Mouse (Mus musculus) urinary bladder, postnatal 36 days (tissue): ENCODE results near the gene Nfia.
A peak's percentile ranks its signal among the peaks of the same experiment; 100 is the strongest.

ENCODE experiments used
- DNase-seq, 2 experiments: peaks; one replicate each; pipeline ENCODE4 v3.0.0; 2022; ENCODE audit warnings: low spot score in 2 of 2, mixed read lengths in 1 of 2

Nfia gene

DNA sequence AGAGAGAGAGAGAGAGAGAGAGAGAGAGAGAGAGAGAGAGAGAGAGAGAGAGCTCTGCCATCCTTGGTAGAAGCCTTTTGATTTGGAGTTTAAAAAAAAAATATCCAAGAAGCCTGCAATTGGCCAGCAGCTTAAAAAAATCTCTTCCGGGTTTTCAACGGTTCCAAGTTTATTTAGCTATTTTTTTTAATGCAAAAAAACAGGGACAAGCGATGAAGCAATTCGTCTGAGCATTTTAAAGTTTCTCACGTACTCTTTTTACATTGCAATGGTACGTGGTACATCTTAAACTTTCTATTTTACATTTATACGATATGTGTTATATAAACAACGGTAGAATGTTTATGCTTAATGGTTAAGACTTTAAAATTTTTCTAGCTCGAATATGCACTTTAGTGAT lies at the start of gene Nfia:
Nfia (plus strand) TSS at position 94 of the 400 bp plus-strand sequence.
- DNase-seq: no peak

DNA sequence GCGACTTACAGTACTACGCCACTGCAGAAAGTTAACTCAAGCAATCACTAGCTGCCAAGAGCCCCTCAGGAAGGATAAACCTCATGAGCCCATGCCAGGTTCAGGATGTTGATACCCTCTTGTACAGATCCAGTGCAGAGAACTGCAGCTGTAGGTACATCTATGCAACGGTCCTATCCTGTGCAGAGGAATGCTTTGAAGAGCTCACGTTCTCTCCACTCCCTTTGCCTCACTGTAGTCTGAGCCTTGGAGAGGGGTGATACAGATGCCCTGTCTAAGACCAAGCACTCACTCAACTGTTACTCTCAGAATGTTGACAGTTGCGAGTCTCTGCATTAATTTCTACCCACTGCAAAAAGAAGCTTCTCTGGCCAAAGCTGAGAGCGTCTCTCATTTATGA lies 49.2 kb upstream of the Nfia start:
- no peak for DNase-seq

DNA sequence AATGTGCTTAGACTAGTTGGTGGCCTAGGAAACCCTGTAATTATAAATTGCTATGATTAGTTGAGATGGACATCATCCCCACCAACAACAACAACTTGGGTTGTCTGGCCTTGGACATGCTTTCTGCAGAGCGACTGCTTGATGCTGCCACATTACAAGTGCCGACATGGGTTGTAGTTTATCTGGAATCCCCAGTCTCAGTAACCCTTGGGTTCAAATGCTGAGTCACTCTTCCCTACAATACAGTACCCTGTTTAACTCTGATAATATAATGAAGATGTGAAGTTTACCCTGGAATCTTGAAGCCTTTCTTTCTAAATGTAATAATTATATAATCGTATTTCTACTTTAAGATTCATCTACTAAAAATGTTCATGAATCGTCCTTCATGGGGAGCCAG lies 44.0 kb upstream of the Nfia start:
- DNase-seq: no peak

DNA sequence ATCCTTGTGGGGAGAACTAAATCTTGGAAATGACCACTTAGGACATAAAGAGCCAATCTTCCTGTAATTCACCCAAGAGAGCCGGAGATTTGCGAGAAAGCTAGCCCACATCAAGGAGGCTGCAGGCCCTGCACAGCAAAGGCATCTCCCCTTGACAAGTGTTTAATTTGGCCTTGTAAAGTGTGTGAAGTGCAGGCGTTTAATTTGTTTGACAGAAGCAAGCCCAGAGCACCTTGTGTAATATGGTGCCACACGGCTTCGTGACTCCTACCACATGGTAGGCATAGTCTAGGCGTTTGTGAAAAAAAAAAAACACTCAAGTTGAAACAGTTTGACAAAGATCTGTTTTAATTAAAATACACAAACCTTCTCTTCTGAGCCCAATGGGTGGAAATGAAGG lies 42.5 kb upstream of the Nfia start:
- no peak for DNase-seq

DNA sequence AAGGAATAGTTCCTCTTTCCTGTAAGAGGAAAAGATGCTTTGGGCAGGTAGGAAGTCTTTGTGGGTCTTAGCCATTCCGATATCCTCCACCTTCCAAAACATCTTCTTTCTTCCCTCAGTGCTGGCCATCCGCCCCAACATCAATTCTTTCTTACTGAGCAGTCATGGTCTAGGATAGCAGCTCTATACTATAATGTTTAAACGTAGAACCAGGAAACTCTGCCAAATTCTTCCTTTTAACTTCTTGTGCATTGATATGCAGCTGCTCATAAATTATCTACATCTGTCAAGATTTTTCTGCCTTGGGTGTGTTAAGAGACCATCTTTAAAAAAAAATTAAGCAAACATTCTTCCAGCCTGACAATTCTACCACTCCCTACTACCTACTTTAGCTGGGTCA lies 42.1 kb upstream of the Nfia start:
- no peak for DNase-seq

DNA sequence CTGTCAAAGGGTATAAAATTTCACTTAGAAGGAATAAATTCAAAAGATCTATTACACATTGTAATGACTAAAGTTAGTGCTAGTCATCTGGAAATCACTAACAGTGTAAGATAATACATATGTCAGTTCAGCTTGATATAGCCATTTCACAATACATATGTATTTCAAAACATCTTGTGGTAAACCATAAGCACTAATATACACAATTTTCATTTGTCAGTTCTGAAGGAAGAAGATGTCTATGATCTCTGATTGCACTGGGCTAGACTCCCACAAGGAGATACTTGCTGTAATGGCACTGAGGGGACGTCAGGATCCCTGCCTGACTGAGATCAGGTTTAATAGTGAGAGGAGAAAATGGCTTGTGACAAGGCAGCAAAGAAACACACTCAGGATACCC lies 39.1 kb upstream of the Nfia start:
- DNase-seq: no peak

DNA sequence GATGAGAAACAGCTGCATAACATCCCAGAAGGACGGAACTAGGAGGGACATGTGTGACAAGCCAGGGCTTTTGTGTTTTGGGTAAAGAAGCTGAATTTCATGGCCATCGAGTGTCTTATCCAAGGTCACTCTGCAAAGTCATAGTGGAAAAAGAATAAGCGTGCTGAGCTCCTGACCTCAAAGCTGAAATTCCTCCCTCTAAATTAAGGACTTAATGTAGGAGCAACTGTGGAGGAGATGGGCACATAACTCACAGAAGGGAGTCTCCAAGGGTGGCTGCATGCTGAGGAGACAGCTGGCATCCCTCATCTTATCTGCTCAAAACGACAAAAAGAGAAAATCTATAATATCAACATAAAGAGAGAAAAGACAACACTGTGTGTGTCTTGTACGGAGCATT lies 28.6 kb upstream of the Nfia start:
- DNase-seq: no peak

DNA sequence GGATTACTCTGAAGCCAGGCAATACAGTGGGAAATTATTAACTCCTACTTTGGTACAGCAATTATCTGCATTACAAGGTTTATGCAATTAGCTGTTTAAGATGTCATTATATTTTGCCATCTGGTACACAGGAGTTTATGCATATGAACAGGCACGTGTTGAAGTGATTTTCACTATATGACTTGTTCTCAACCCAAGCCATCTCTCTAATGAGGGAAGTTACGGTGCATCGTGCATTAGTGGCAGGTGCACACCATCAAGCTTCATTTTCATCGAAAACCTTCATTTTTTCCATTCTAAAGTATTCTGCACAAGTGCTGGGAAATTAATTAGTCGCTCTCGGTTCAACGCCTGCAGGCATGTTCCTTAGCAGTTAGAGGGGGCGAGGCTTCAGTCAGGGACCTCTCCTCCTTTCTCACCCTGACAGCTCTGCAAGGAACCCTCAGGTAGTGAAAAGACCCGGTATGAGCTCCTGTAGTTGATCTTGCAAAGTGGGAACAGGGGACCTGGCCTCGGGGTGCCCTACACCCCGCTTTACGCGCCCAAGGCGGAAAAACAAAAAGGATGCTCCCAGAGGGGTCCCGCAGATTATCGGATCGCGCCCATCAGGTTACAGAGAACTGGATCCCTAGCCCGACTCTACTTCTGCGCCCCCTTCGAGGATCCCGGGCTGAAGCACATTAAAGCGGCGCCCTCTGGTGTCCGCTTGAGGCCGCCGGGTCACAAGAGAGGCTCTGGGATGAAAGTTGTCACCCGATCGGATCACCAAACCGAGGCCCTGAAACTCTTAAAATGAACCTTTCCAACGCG lies 27.0 kb upstream of the Nfia start:
- peak; percentile 66 to 75 for DNase-seq

DNA sequence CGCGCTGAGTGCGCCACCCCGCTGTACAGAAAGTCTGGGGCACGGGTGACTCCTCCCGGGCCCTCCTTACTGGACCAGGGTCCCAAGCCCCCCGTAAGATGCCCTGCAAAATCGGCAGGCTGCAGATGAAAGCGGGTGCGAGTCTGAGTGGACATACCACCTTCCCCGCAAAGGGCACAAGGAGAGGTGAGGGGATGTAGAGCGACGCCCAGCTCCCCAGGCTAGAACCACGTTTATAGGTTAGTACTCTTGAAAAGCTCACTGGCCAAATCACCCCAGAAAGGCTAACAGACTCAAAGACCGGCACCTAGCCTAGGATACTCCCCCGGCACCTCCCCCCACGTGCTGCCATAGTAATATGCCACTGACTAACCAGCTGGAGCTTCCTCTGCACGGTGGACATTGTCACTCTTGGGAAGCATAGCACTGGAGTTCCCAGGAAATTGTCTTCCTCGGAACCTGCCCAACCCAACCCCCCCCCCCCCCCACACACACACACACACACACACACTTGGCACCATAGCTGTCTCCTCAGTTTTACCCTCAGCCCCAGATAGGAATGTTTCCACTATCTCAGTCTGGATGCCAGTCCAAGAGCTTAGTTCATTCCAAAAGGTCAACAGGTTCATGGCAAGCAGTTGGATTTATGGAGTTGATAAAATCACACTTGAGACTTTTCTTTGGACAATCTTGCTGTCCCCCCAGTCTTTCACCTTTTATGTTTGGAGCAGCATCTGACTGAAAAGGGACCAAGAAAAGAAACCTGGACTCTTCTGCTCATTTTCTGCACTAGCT lies 26.2 kb upstream of the Nfia start:
- DNase-seq: no peak

DNA sequence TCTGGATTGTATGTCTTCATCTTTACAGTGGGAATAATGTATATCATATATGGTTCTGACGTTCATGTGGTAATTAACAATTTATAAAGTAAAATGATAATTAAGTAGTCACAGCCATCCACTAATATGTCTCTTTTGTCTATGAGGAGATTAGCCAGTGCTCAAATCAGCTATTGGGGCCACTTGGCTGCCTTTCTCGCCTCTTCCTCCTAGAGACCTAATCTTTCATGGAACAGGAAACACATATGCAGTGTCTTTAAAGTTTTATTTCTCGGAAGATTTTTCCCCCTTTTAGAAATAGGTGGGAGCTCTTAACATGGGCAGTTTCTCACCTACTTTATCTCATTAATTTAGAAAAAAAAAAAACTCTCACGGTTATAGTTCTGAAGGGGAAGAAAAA lies 22.1 kb upstream of the Nfia start:
- DNase-seq: no peak

DNA sequence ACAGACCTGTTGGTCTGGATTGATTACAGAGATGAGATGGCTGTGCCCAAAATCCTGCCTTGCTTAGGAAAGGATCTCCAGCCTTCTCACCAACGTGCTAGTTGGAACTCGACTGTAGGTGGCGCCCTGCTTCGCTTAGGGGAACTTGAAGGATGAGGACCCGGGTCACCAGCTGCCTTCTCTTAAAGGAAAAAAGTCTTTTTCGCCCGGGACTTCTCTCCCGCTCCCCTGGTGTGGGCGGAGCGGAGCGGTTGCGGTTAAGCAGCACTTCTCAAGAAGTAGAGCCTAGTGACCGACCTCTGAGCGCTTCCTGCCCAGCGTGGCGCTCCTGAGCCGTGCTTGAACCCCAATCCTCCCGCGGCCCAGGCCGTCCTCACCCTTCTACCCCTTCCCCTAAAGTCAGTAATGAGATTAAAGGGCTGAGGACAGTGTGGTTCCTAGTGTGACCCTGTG lies 21.5 kb upstream of the Nfia start:
- DNase-seq: peak; percentile 88 to 92

DNA sequence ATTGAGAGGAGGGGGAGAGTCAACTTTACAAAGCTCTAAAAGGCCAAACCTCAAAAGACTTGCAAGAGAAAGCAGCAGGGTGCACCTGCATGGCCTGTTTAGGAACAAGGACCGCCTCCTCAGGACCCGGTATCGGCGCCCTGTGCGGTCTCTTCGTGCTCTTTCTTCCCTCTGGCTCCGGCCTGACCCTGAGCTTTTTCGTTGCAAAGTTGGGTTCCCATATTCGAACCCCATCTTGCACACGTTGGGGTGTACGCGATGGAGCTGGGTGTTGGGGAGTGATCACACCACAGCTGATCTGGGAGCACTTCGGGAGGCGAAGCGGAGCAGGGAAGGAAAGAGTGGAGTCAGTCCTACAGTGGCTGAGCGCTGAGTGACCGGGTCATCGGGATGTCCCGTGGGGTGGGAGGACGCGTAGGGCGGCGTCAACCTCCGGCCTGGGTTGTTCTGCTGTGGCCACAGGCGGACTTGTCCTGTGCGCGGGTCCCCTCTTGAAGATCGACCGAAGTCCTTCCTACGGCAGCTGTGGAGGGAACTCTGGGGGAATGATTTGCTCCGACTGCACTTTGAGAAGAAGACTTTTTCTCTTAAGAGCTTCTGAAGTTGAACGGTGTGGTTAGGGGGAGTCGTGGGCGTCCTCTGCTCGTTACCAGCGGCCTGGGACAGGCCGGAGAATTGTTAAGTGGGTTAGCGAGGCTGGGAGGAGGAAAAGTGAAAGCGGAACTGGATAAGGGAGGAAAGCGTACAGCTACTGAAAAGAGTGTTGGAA lies 20.9 kb upstream of the Nfia start:
- peak; percentile 60 to 72 for DNase-seq

DNA sequence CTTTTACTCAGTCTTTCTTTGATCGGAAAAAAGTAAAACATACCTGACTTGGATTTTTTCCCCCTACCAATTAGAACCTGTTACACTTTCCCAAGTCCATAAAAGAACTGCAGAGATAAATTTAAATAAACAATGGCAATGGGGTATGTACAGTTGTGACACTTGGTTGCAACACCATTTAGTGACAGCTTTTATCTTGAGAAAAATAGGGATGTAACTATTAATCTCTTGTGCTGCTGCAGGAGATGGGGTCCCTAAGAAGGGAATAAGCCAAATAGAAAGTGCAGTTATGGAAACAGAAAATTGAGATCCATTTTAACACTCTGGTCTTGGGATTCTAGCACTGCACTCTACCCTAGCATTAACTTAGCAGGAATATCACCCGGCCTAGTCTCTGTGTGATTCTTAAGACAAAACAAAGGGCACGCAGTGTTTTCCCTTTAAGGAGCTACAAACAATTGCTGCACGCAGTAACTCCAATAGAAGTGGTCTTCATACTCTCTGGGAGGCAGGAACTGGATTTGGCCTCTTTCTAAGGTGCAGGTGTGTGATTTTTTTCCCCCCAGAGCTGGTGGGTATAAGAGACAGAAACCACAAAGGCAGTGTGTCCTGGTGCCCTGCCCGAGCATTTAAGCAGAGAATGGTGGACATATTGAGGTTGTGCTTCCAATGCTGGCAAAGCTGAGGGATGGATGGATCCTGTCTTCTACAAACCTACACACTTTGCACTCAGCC lies 20.1 kb upstream of the Nfia start:
- DNase-seq: no peak

DNA sequence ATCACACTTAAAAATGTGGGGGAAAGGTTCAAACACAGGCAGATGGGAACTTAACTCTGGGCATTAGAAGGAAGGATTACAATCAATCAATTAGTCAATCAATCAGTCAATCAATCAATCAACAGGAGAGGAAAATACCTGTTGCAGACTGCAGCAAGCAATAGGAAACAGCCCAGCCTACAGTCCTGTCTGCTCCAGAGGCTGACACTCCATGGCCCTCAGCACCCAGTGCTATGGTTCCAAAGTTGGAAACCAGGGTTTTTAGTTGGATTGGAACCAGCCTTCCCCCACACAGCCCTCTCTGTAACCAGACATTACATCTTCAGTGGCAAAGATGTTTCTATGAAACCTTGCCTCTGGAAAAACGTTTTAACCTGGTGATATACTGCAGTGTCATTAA lies 19.0 kb upstream of the Nfia start:
- no peak for DNase-seq

DNA sequence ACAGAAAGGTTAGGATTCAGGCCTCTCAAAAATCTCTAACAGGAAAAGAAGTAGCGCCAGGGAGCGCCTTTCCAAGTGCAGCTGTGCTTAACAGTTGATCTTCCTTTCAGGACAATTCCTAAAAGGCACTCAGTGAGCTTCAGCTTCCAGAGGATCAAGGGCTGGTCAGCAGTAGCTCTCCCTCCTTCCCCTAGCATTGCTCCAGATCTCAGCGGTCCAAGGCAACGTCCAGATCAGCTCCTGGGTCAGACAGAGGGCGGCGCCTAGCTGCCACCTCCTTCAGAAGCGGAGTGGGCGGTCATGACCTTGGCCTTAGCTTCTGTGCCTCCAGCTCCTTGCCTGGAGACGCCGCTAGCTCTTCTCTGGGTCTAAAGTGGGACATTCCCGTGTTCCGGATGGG lies 18.3 kb upstream of the Nfia start:
- peak in 1 of 2 experiments; percentile 66 for DNase-seq

DNA sequence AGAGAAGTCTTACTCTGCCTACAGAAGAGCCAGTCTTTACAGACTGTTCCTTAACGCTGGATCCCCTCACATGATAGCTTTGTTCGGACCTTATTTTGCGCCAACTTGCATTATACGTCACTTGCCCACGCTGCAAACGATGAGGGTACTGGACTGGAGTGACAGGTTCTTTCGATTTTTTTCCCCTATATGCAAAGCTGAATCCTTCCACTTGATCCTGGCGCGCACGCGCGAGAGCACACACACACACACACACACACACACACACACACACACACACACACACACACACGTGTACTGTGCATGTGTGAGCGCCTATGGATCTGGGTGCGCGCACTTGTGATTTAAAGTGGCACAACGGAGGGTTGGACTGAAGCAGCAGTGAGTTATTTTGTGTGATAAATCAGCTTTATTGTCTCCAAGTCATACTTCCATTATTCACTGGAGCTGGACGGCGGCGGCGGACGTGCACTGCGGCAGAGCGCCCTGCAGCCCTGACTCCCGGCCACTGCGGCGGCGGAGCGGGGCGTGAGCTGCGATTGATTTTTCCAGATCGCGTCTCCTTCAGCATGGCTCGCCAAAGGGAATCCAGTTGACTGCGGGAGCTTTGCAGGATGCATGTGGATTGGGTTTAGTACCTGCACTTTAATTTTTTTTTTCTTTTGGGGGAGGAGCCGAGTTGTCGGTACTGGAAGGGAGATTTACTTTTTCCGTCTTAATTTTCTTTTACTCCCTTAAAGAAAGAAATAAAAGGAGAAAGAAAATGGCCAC lies 15.1 kb upstream of the Nfia start:
- DNase-seq: peak; percentile 72 to 73

DNA sequence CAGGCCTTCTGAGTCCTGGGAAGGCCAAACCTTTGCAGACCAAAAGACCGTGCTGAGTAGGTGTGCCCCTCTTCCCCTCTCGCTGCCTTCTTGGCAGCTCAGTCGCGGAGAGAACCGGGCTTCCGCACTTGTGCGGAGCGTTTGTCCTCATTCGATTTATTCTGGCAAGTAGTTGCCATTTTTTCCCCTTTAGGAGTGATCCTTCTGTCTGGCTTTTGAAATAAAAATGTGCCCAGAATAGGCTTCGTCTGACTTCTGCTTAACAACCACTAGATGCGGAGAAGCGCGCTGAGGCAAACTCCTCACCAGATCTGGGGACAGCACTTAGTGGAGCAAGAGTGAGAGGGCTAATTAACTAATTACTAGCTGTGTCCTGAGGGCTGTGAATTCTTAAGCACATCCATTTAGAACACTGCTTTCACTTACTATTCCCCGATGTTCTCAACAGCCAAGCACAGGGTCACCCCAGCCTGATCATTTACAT lies 14.5 kb upstream of the Nfia start:
- DNase-seq: no peak

DNA sequence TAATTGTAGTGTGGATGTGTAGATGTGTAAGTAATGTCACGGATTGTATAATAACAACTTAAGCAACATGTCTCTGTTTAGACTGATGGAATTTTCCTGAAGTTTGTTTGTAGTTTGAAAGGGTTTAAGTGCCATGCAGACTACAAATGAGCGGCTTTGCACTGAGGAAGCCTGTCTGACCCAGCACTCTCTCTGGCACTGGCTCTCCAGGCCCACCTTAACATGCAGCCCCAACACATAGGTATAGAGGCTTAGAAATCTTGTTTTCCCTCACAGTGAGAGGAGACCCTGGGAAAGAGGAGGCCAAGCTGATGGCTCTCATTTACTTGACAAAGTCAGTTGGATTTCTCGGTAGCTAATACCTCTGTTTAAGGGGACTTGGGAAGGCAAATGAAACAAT lies 13.9 kb upstream of the Nfia start:
- no peak for DNase-seq

DNA sequence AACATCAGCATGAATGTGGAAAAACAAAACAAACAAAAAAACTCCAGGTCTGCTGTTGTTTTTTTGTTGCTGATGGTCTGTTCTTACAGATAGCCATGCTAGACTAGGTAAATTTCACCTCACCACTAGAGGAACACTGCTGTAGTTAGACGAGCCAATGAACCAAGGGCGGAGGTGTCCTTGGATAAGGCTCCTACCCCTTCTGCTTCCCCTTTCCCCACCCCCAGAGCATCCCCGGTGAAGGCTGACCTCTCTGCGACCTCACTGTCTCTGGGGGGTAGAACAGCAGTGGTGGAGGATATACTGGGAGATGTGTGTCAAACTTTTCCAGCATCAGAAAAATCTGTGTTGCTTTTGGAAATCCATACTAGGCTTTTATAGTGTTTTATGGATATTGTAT lies 7.9 kb upstream of the Nfia start:
- no peak for DNase-seq

DNA sequence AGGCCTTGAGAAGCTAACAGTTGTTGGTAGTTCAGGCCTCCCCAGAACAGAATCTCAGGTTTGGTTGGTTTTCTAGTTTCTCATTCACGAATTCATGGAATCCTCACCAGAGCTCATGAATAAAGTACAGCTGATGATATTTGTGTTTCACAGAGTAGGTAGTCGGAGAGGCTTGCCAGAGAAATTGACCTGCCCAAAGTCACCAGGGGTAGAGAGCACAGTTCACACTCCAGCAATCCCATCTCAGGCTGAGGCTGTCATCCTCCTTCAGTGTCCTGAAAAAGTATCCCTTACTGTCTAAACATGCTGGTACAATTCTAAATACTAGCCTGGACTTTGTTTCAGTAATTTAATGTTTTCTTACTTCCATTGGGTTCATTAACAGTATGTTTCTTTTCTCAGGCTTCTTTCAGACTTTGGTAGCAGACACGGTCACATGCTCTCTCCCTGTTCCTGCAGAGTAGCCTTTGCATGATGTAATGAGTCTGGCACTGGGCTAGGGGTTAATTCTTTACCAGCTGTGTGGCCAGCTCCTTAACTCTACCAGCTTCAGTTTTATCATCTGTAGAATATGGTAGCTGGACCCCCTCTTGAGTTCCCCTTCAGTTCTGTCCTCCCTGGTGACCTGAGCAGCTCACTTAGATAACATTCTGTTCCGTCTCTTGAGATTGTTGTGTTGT lies 7.1 kb upstream of the Nfia start:
- no peak for DNase-seq
